Mouse (Mus musculus) Muller cell, postnatal 12 days (primary cell): Measurements from ENCODE around the gene Eid2.
"Not testable (repeated sequence)": the region's sequence is repeated elsewhere in the genome, so short reads cannot be mapped to it uniquely, and the experiment has no call there.

Source experiments
- DNase-seq: peaks from one replicate; pipeline ENCODE4 v3.0.0-alpha.2; 2015; ENCODE audit errors: inconsistent ontology term

Gene Eid2

DNA sequence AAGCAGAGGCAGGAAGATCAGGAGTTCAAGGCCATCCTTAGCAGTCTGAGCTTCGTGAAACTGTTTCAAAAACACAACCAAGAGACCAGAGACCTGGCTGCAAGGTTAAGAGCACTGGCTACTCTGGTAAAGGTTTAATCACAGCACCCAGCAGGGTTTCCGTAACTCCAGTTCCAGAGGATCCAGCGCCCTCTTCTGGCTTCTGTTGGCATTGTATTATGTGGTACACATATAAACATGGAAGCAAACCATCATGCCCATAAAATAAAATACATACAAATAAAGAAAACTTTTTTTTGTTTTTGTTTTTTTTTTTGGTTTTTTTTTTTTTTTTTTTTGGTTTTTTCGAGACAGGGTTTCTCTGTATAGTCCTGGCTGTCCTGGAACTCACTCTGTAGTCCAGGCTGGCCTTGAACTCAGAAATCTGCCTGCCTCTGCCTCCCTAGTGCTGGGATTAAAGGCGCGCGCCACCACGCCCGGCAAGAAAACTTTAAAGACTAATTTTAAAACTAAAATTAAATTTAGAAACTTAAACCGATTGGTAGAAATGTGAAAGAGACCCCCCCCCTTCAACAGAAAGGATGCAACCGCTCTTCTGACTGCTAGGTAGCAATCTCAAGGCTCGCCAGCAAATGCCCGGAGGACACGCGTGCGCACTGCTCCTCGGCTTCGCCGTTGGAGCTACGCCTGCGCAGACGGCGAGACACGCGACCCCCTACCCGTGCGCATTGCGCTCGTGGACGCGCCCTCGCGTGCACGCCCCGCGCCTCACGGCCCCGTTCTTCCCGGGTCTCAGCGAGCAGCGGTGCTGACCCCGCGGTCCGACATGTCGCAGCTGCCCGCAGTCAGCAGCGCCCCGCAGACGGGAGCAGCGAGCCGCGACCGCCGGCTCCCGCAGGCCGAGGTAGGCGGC lies at the start of gene Eid2:
TSS of gene Eid2 (plus strand) at position 753 of the 913 bp plus-strand sequence.
- peak; percentile 85 for DNase-seq

DNA sequence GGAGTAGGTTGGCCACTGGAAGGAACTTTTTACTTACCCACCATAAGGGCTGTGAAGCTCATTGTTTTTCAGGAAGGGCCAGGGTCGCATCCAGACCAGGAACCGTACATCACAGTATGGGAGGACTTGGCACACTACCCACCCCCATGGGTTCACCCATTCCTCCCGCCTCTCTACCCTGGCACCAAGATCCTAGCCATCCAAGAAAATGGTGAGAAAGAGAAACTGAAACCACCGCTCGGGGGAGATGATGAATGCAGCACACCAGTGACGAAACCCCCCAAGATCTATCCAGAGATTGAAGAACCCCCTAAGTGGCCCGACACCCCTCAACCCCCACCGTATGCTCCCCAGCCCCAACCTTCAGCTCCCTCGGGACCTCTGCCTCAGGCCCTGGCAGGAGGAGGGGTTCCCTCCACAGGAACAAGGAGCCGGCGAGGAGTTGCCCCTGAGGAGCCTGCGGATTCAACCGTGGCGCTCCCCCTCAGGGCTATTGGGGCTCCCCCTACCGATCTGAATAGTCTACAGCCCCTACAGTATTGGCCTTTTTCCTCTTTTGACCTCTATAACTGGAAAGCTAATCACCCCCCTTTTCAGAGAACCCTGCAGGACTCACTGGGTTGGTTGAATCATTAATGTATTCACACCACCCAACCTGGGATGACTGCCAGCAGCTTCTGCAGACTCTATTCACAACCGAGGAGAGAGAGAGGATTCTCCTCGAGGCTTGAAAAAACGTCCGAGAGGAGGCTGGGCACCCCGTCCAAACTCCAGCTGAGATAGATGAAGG lies 48.5 kb upstream of the Eid2 start:
- peak; percentile 53 for DNase-seq

DNA sequence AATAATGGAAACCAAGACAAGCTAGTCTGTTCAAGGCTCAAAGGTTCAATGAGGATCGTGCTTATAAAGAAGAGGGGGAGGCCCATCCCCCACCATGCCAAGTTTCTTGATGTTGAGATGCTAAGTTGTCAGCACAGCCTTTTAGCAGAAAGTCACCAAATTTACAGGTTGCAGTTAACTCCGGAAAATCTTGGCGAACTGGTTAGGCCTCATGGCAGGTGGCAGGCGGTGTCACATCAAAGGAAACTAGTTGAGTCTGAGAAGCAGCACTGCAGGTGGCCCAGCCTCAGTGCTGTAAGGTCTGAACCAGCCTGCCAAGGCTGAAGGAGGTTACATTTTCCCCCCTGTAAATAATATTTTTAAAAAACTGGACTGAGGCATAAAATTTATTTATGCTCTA lies 40.8 kb upstream of the Eid2 start:
- DNase-seq = not testable (repeated sequence)

DNA sequence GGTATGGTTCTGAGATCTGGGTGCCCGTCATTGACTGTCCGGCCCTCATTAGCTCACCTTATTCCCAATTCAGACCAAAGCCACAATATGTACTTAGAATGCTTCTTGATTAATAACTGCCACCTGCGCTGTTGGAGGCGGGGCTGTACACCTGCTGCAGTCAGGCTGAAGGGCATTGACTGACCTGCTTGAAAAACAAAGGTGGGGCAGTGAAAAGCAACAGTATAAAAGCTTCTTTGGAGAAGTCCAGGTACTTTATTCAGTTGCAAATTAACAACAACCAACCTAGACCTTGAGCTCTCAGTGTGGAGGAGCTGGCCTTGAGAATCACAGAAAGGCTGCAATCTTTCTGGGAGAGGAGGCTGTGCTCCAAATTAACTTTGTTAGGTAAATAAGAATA lies 40.3 kb upstream of the Eid2 start:
- DNase-seq = not testable (repeated sequence)

DNA sequence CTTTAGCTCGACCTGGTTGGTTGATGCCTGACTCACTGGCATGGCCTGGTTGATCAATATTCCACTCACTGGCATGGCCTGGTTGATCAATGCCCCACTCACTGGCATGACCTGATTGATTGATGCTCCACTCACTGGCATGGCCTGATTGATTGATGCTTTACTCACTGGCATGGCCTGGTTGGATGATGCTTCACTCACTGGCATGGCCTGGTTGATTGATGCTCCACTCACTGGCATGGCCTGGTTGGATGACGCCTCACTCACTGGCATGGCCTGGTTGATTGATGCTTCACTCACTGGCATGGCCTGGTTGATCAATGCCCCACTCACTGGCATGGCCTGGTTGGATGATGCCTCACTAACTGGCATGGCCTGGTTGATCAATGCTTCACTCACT lies 23.7 kb upstream of the Eid2 start:
- DNase-seq = not testable (repeated sequence)

DNA sequence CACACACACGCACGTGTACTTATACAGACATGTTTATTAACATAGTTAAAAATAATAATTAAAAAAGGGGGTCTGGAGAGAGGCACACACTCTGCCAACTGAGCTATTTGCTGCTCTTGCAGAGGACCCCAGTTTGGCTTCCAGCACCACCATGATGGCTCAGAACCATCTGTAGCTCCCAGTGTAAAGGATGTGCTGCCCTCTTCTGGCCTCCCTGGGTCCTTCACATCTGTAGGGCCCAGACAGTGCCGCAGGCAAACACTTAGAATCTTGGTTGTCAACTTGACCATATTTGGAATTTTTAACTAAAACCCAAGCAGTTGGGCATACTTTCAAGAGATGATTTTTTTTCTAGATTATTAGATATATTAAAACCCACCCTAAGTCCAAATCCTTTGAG lies 18.7 kb upstream of the Eid2 start:
- no peak for DNase-seq

DNA sequence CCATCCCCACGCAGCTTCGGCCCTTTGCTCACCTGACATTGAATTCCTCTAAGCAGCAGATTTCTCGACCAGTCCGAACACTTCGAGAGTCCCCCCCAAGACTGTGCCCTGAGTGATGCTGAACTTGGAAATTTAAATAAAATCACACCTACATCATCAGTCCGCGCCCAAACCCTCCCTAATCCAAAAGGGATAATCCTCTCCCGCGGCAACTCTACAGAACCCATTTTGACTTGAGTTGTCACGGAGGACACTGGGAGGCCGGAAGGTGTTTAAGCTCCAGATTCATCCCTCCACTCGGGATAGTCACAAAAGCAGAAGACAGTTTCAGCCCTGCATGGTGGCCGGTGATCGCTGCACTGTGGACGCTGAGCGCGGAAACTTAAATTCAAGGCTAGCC lies 15.7 kb upstream of the Eid2 start:
- DNase-seq = no peak

DNA sequence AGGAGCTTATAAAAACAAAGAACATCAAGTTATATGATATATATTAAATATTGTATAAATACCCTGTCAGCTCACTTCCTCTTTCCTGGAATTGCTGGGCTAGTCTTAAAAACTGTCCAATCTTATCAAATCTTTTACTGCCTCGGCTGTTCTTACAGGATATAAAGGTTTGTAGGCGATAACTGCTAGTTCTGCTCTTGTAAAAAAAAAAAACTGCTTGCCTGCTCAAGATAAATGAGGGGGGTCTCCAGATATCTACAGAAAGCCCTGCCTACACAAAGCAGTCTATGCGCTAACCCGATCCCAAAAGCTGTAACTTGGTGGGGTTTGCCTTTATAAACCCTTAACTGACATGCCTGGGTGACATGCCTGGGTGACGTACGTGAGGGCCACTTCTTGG lies 13.1 kb upstream of the Eid2 start:
- no peak for DNase-seq

DNA sequence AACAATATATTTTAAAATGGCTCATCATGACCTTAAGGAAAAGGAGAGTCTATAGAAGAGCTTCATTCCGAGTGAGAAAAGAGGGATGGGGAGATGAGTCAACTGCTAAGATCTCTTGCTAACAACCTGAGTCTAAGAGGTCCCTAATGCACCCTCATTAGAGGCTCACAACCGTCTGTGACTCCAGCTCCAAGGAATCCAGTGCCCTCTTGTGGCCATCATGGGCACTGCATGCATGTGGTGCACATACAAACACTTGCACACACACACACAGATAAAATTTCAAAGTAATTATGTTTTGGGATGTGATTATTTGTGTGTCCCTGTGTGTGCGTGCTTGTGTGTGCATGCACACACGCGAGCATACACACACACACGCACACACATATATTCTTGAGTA lies 12.2 kb upstream of the Eid2 start:
- DNase-seq = no peak

DNA sequence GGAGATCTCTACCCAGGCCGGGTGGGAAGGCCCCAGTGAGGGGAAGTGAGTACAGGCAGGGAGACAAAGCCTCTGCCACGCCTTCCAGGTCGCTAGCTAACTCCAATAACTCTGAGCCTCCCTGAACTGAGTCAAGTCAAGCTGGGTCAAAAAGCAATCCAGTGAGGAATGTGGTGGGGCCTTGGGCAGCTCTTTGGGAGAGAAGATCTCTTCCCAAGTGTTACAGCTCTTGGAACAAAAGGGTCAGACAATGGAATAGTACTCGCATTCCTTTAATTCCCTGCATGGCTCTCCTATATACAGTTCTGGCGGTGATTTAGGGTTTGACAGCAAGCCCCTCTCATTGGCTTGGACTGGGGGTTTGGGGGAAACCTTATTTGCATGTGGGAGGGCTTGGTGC lies 4.8 kb upstream of the Eid2 start:
- DNase-seq = no peak

DNA sequence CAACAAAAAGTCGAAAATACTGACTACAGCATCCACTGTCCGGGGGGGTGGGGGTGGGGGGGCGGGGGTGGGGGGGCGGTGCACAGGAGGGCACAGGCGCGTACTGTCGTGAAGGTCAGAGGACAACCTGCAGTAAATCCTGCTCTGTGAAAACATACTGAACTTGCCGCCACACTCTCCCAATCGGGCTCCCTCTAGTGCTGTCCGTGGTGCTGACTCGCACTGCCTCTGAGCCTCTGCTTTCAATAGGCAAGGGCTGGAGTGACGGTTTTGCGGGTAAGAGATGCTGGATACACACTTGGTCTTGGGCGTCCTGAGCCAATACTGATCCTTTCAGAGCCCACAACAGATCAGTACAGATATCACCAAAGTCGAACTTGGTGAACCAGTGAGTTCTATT lies 3.9 kb upstream of the Eid2 start:
- peak; percentile 53 for DNase-seq

DNA sequence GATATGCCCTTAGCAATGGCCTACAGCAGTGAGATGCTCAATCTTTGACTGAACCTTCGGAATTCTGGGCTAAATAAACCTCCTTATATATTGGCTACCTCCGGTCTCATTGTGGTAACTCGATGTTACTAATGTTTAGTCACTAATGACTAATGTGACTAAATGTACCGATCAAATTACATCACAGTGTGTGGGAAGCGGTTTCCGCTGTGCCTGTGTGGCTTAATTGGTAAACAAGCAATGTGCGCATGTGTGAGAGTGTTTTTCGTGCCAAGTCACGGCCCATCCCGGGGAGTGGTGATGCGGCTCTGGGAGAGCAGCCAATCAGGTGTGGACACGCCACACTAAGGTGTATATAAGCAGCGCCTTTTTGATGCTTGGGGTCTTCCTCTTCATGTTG lies 2.3 kb upstream of the Eid2 start:
- DNase-seq = no peak

DNA sequence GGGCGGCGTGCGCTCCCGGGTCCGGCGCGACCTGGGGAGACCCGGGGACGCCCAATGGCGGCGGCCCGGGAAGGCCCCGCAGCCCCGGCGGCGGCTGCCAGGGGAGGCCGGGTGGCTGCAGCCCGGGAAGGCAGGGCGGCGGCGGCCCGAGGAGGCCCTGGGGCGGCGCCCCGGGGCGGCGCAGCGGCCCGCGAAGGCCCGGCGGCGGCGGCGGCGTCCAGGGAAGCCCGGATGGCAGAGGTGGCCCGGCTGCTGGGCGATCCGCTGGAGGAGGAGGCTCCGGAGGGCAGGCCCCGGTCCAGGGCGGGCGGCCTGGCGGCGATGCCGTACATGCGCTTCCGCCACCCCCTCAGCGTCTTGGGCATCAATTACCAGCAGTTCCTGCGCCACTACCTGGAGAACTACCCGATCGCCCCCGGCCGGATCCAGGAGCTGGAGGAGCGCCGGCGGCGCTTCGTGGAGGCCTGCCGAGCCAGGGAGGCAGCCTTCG lies 406 bp downstream of the Eid2 start:
- peak; percentile 67 for DNase-seq

DNA sequence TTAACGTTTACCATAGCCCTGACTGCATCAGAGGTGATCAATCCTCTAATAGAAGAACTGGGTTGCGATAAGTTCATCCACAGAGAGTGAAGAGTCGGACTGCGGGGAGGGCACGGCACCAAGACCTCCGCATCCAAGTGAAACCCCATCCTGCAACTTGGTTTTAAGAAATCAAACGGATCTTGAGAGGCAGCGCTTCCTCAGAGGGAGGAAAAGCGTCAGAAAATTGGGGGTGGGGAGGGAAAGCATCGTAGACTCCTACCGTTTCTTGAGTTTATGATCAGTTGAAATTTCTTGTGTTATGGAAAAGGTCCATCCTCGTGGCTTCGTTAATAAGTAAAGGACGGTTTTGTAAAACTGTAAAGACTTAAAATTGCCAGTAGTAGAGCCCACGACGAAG lies 895 bp downstream of the Eid2 start:
- no peak for DNase-seq

DNA sequence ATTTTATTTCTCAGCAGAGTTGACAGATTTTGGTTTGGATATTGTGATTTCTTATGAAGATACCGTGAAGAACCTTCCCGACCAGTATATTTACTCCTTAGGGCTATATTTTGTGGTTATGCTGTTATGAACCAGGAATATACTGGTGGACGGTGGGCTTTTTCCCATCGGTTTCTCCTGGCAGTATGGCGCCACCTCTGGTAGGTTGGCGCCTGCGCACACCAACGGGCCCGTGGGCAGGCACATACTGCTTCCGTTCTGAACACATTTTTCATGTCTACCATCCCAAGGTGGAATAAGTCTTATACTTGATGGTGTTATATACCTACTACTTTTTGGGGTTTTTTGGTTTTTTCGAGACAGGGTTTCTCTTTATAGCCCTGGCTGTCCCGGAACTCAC lies 1.7 kb downstream of the Eid2 start:
- DNase-seq = no peak

DNA sequence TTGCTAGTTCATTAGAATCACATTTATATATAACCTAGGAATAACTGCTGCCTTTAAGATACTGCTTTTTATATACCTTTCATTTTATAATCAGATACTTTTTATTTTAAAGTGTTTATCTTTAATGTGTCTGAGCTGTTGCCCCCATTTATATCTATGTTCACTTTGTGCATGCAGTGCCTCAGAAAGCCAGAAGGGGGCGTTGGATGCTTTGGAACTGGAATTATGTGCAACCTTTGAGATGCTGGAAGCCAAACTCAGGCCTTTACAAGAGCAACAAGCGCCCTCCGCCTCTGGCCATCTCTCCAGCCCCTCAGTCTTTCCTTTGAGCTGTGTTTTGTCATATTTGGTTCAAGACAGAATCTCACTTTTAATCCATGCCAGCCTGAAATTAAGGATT lies 4.1 kb downstream of the Eid2 start:
- DNase-seq = no peak

DNA sequence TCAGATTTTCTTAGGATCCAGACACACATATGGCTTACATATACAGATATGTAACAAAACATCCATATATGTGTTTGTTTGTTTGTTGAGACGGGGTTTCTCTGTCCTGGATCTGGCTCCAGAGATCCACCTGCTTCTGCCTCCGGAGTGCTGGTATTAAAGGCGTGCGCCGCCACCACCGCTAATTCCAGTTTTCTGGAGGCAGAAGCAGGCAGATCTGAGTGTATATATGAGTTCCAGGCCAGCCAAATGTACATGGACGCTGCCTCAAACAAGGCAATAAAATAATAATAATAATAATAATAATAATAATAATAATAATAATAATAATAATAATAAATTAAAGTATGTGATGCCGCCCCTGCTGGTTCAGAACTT lies 9.5 kb downstream of the Eid2 start:
- DNase-seq = no peak

DNA sequence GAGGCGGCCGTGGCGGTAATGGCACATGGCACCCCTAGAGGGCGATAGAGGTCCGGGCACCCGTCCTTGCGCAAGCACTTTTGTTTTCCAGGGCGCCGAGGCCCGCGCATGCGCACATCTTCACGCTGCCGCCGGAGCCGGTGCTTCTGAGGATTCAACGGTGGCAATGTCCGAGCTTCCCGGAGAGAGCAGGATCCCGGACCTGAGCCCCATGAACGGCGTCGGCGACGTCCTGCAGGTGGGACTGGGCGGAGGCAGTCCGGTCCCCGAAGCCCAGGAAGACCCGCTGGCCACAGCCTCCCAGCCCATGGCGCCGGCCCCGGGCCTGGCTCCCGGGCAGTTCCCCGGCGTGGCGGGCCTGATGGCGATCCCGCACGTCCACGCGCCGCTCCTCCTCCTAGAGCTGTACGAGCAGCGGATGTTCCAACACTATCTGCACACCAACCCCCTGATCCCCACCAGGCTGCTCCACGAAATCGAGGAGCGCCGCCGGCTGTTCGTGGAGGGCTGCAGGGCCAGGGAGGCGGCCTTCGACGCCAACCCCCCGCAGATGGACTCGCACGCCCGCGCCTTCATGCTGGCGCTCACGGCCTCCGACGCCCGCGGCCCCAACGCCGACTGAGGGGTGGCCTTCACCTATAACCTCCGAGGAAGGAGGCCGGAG lies 10.1 kb downstream of the Eid2 start, which contains the start of gene Eid2b:
TSS of gene Eid2b (plus strand) at position 125 of the 664 bp plus-strand sequence.
- DNase-seq = peak; percentile 92

DNA sequence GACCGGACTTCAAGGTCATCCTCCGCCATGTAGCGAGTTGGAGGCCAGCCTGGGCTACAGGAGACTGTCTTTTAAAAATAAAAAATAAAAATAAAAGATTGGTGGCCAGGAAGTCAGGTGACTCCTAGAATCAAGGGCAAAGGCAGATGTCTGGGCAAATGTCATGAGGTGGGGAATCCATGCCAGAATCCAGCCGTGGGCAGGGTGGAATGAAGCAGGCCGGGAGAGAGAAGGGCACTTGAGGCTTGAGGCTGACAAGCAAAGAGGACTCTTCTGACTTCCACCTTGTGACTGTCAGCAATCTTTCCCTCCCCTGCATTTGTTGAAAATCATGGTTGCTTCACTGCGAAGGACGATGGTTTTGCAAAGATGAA lies 10.6 kb downstream of the Eid2 start:
- no peak for DNase-seq

DNA sequence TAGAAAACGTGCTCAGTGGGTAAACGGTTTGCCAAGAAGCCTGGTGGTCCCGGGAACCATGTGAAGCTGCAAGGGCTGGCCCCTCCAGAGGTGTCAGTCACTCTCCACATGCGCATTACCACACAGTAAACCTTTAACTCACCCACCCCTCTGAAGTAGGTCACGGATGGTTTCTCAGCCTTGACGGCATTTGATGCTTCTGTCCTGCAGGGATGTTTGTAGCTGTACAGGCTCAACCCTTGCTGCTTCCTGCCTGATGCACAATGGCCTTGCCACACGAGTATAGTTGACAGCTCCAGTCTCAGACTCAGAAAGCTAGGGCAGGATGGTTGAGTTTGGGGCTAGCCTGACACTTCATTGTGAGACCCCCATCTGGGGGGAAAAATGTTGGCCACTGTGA lies 12.9 kb downstream of the Eid2 start:
- DNase-seq = no peak

DNA sequence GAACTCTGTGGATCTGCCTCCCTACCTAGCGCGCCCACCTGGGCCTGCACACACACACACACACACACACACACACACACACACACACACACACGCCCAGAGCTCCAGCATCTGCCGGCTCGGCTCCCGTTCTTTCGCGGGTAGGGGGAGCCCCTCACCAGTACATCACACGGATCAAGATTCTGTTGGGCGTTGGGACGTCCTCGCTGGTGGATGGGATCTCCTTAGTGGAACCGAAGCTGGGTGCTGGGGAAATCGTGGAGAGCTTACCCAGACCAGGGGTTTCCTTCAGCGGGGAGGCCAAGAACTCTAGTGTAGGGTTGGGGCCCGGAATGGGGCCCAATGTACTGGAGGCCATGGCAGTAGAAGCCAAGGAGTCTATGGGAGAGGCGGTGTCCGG lies 22.5 kb downstream of the Eid2 start:
- peak; percentile 20 for DNase-seq
